Mouse (Mus musculus): ENCODE measurements around the gene Dna2.

DNA sequence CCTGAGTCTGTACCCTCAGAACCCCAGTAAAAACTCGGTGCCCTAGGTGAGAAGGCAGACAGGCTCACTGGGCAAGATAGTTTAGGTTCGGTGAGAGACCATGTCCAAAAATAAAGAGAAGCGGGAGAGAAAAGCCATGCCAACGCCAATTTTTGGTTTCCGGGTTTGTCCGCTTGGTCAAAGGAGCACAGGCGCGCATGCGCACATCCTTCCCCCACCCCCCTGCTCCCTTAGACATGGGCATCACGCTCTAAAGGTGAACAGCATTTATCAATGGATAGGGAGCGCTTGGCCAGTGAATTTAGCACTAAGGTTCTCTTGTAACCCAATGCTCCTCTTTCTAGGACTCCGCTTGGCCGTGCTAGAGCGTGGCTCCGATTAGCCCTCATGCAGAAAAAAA lies 43.8 kb downstream of the Dna2 start:
- TF ChIP-seq USF1 (IDR thresholded peaks at IDR 0.05; ENCODE audit: low read depth) (no peak), POLR2A (IDR thresholded peaks at IDR 0.05; ENCODE audit: insufficient read length, low read depth) (no peak), TCF12 (IDR thresholded peaks at IDR 0.05; ENCODE audit: insufficient read depth, poor library complexity, severe bottlenecking) (no peak), POLR2AphosphoS2 (IDR thresholded peaks at IDR 0.05; ENCODE audit: insufficient read length, low read depth) (no peak), MYOD1 (IDR thresholded peaks at IDR 0.05; ENCODE audit: control insufficient read depth in 1 of 3, insufficient read length in 2 of 3, low read depth in 2 of 3) (no peak), MAX (IDR thresholded peaks at IDR 0.05; ENCODE audit: low read depth) (no peak), CEBPB (IDR thresholded peaks at IDR 0.05; ENCODE audit: insufficient read depth, poor library complexity, severe bottlenecking) (no peak)
